Mouse (Mus musculus) thymus, postnatal 0 days (tissue): ENCODE data around the gene Prss33. TPM values are rescaled to one million over a fixed set of nuclear protein-coding genes. Genes with fewer than 3 reads are reported as not detected.
"Not testable (repeated sequence)": the region's sequence is repeated elsewhere in the genome, so short reads cannot be mapped to it uniquely, and the experiment has no call there.

Experiments used
- DNase-seq: peaks from one replicate; pipeline ENCODE4 v3.0.0-alpha.2; 2015; ENCODE audit warnings: low spot score
- polyA plus RNA-seq: library from polyadenylated mRNA; unstranded; fragments of >200 nt; fragmentation: Nextera tagmentation; extraction: Ambion mirVana; gene quantifications from 2 replicates; pipeline ENCODE4 v1.2.1, GENCODE M21; 2015

Gene Prss33
- polyA plus RNA-seq: 0.40 and 0.48 TPM in 2 replicates

DNA sequence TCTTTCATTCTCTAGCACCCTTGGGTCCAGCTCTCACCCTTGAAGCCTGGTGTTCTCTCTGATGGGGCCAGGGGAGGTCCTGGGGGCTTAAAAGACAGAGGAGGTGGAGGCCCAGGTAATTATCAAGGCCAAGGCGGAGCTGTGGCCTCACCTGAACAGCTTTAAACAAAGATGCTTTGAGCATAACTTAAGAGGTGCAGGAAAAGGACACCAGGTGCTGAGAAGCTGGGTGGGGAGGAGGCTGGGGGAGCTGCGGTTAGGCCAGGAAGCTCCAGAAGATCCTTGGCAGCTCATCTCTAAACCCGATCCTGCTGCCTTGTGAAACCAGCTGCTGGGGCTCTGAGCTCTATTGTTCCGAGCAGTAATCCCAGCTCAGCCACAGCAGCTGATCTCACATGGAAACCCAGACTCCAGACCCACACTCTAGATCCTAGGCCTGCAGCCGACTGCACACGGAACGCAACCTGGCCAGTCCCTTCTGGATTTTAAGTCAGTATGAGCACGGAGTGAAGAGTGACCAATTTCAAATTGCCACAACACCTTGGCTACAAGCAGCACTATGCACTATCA is at the start of gene Prss33:
Gene Prss33 (minus strand): TSS at position 51 of the 570 bp plus-strand sequence.
- DNase-seq: no peak

DNA sequence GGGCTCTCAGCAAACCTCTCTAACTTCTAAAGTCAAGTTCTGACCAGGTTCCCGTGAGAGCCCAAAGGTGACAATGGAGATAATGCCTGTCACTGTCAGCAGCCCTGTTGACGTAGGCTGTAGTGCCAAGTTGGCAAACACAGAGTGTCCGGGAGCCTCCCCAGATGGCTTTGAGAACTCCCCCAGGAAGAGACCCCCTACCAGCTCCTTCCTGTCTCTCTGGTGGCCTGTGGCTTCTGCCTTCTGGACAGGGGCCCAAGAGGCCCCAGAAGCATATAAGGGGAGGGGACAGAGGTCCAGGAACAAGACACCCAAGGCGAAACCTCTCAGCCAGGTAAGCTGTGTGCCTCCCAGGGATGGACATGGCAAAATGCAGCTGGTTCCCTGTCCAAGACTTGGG is 44.7 kb upstream of the Prss33 start, which contains the start of the genes Dcpp1 and Dcpp2:
Gene Dcpp1 (plus strand): TSS at position 301 of the 400 bp plus-strand sequence.
Gene Dcpp2 (plus strand): TSS at position 305 of the 400 bp plus-strand sequence.
- DNase-seq: not testable (repeated sequence)

DNA sequence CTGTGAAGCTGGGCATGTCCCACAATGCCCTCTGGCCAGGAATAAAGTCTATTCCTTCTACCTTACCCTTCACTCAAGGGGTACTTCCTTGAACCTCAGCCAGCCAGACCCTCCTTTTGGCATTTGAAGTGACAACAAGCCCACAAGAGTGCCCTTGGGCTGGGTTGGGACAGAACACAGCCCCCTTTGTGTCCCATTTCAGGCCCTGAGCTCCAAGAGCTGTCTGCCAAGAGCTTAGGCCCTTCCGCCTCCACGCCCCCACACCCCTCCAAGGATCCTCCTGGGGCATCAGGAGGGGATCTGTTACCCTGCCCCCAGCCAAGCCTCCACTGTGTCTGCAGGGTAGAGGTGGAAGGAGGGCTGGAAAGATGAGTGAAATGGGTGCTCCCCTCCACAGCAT is 41.3 kb upstream of the Prss33 start:
- no peak for DNase-seq

DNA sequence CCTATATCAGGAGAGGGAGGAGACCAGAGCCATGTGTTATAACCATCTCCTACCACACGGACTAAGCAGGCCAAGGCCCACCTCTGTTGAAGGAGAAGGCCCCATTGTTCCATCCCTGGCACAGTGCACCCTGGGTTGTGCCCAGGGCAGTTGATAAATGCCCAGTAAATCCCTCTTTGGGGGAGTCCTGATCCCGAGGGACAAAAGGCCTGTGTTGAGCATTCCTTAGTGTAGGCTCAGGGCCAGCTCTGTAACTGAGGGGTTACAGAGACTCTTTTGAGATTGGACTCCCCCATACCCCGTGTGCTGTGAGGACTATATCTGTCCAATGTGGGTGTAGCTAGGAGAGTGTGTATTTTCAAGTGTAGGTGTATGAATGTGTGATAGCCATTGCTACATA is 40.9 kb upstream of the Prss33 start:
- no peak for DNase-seq

DNA sequence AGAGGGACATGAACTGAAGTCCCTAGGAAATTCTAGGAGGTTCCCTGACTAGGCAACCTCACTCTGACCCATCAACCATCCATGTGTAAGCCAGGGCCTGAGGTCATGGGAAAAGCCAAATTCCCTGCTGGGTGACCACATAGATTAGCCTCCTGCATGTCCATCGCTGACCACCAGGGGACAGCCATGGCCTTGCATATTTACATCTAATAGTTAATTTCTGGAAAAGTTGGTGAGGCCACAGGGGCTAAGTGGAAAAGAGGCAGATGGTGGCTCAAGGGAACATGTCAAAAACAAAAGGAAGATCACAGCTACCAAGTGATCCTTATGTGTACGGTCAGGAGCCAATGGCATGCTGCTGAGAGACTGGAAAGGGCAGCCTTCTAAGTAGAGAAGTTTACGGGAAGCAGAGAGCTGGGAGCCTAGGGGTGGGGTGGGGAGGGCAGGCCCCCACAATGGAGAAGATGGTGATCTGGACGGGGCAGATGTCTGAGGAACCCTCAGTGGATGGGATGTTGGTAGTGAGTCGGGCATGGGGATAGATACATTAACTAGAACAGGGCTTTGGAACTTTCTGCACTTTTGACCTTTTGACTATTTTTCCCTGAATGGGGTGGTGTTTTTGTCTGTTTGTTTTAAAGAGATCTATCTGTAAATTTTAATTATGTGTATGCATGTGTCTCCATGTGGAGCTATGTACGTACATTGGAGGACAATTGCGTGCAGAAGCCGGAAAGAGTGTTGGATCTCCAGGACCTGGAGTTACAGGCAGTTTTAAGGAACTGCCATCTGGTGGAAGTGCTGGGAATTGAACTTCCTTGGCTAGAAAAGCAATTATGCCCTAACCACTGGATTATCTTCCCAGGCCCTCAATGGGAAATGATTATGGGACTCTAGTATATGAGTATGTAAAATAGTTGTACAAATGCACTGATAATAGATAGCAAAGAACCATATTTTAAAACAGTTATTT is 38.3 kb upstream of the Prss33 start:
- DNase-seq: no peak

DNA sequence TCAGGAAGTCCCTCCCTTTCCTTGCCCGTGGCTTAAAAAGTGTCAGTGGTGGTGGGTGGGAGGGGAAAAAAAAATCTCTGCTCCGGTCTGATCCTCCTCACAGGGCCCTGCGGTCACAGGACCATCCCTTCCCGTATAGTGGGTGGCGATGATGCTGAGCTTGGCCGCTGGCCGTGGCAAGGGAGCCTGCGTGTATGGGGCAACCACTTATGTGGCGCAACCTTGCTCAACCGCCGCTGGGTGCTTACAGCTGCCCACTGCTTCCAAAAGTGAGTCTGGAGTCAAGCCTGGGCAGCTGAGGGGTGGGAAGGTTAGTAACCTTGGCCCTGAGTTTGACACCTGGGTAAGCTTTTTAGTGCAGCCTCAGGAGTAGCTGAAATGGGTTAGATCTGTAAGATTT is 32.7 kb upstream of the Prss33 start:
- no peak for DNase-seq

DNA sequence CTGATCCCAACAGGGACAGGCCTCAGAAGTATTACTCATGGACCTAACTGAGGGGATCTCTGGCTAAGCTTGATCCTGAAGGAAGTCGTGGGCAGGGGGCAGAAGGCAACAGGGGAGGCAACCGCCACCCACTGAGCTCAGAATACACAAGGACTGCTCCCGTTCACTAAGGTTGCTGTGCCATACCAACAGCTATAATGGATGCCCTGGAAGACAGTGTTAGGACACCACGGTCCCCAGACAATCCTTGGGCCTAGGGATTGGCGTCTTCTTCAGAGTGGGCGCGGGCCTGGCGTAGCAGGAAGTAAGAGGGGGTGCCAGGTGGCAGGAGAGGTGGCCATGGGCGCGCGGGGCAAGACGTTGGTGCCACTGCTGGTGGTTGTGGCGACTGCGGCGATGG is 31.9 kb upstream of the Prss33 start, which contains the start of gene Prss21:
Gene Prss21 (plus strand): TSS at position 301 of the 400 bp plus-strand sequence.
- DNase-seq: no peak

DNA sequence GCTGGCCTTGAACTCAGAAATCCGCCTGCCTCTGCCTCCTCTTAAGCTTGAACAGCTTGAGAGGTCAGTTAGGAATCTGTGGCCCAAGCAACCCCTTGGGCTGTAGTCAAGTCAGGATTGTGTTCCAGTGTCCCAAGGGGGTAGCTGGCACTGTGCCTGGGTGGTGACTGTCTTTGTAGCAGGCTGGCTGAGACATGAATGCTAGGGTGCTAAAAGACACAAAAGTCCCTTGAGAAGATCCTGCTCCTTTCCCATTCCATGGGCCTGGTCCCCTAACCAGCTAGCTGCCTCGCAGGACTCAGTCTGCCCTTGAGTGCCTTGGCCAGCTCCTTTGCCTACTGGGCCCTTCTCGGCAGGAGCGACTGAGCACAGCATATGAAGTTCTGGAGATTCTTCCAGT is 27.1 kb upstream of the Prss33 start:
- DNase-seq: no peak

DNA sequence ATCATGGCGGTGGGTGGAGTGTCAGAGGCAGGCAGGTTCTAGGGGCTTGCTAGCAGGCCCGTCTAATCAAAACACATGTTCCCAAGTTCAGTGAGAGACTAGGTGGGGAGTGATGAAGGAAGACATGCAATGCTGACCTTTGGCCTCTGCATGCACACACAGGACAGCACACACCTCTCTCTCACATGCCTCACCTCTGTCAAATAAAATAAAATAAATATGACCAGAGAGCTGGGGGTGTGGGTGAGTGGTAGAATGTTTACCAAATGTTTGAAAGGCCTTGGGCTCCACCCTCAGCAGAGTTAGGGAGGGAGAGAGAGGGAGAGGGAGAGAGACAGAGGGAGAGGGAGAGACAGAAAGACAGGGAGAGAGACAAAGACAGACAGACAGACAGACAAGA is 22.1 kb upstream of the Prss33 start:
- DNase-seq: no peak

DNA sequence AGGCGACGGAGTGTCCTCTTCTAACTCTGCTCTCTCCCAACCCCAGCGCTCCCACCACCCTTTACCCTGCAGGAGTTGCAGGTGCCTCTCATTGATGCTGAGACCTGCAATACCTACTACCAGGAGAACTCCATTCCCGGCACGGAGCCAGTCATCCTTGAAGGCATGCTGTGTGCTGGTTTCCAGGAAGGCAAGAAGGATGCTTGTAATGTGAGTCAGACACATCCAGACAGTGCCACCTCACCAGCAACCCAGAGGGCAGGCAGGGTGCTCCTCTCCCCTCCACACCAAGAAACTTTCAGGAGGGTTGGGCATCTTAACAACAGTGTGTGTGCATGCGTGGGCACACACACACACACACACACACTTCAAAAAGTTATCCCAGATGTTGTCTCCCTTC is 21.3 kb upstream of the Prss33 start:
- no peak for DNase-seq

DNA sequence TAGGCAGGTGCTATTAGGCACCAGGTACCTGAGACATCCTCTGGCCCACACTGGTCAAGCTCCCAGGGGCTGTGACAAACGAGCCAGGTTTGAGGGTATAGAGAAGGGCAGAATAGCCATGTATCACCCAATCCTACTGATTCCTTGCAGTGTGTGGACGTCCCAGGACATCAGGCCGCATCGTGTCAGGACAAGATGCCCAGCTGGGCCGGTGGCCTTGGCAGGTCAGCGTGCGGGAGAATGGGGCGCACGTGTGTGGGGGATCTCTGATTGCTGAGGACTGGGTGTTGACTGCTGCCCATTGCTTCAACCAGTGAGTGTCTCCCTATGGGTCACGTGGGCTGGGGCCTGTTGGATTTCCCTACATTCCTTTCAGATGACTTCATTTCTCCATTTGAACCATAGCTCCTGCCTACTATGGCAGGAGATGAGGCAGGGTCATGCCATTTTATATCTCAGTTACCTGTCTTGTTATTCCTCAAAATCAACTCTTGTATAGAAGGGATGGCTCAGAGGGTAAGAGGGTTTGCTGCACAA is 18.4 kb upstream of the Prss33 start:
- DNase-seq: no peak

DNA sequence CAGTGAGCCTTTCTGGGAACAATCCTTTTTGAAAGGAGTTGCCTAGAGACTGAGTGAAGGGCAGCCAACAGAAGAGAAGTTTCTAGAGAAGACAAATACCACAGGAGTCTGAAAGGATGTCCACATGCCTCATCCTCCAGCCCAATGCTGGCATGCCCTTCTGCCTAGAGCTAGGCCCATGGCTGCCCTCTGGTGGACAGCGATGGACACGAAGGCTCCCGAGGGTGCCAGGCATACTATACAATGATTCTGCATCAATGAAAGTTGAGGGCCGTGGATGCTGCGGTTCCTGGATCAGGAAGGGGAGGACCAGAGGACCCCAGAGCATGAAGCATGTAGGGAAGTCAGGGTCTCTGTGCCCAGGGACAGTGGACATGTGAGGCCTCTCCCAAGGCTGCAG is 17.4 kb upstream of the Prss33 start:
- peak; percentile 61 for DNase-seq

DNA sequence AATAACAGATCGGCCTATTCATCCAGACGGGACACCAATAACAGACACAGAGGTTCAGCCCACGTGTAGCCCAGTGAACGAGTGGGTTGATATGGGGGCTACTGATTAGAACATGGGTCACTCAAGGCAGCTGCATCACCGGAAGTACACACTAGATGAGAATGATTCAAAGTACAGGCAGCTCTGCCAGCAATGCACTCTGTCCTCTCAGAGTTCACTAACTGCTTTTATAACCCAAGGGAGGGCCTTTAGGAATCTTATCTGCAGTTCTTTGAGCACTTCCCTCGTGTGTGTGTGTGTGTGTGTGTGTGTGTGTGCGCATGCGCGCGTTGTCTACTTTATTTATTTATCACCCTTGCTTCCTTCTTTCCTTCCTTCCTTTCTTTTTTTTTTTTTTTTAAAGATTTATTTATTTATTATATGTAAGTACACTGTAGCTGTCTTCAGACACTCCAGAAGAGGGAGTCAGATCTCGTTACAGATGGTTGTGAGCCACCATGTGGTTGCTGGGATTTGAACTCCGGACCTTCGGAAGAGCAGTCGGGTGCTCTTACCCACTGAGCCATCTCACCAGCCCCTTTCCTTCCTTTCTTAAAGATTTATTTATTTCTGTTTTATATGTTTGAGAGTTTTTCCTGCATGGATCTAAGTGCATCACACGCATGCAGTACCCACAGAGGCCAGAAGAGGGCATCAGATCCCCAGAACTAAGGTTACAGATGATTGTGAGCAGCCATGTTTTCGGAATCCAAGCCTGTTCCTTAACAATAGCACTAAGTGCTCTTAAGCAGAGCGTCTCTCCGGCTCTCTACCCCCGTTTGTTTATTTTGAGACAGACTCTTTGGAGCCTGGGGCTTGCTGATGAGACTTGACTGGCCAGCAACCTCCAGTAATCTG is 15.2 kb upstream of the Prss33 start:
- peak; percentile 65 for DNase-seq

DNA sequence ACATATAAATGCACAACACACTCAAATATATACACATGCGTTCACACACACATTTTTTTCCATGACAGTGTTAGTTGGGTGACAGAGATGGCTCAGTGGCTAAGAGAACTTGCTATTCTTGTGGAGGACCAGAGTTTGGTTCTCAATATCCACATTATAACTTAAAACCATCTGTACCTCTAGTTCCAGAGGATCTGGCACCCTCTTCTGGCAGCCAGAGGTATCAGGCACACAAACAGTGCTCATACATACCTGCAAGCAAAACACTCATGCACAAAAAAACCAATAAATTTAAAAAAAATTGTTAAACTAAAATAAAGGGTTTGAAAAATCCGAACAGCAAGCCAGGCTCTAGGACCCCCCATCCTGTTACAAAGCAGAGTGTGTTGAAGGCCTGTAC is 14.2 kb upstream of the Prss33 start:
- no peak for DNase-seq

DNA sequence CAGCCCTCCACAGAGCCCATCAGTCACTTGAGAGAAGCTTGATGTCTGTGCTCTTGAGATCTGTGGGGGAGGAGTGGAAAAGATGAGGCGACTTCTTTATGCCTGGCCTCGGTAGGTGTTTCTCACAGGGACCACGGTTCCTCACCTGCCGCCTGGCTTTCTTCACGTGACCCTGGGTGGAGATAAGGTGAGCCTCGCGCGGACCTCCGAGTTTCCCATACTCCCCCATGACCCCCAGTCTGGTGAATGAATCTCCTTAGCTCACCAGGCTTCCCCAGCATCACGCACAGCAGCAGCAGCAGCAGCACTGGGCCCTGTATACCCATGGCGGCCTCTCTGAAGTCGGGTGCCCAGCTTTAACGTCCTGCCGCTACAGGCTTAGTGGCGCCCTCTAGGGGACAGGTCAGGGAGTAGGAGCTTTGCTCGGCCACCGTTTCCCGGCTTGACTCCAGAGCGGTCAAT is 8.0 kb upstream of the Prss33 start, which contains the start of the genes Prss32 and Prss41:
Gene Prss32 (plus strand): TSS at position 44 of the 462 bp plus-strand sequence.
Gene Prss41 (minus strand): TSS at position 361 of the 462 bp plus-strand sequence.
- DNase-seq: peak; percentile 62

DNA sequence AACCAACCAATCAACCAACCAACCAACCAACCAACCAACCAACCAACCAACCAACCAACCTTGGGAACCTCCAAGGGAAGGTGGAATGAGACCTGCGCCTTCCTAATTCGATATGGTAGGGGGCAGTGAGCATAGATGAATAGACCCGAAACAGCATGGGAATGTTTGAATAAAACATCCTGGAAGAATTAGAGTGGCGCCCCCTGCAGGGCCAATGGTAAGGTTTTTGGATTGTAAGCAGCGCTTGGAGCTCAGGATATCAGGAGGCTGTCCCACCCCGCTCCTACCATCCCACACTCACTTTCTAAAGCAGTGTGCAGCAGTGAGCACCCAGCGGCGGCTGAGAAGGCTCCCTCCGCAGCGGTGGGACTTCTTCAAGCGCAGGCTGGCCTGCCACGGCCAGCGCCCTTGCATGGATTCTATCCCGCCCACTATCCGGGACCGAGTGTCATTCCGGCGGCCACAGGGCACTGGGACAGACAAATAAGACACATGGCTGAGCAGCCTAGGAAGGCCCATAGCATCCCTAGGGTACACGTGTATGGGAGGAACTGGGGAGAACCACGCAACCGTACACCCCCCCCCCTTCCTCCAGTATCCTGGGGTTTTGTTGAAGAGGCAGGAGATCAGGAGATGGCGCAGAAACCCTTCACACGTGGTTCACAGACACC is 7.4 kb upstream of the Prss33 start:
- DNase-seq: no peak

DNA sequence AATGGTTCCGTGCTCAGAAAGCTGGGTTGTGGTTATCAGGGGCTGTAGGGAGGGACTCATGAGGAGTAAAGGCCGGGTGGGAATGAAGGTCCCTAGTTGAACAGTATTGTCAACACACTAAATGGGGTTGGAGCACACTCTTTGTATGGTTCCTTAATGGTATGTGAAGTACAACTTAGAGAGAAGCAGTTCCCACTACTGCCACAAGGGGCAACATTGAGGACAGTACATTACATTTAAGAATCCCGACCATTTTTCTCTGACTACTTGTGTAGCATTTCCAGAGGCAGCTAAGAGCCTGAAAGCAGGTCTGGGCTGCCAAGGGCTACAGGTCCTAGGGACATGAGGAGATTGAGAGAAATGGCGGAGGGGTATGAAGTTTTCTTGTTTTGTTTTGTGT is 5.3 kb upstream of the Prss33 start:
- DNase-seq: peak; percentile 77

DNA sequence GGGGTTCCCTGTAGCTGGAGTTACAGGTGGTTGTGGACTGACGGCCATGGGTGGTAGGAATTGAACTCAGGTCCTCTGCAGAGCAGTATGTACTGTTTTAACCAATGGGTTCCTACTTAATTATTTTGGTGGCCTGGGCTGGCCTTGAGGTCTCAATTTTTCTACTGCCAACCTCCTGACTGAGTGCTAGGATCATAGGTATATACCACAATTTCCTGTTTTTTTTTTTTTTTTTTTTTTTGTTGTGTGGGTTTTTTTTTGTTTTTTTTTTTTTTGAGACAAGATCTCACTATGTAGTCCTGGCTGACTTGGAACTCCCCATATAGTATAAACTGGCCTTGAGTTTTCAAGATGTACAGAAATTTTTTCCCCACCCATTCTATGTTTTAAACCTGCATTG is 4.7 kb downstream of the Prss33 start:
- DNase-seq: no peak

DNA sequence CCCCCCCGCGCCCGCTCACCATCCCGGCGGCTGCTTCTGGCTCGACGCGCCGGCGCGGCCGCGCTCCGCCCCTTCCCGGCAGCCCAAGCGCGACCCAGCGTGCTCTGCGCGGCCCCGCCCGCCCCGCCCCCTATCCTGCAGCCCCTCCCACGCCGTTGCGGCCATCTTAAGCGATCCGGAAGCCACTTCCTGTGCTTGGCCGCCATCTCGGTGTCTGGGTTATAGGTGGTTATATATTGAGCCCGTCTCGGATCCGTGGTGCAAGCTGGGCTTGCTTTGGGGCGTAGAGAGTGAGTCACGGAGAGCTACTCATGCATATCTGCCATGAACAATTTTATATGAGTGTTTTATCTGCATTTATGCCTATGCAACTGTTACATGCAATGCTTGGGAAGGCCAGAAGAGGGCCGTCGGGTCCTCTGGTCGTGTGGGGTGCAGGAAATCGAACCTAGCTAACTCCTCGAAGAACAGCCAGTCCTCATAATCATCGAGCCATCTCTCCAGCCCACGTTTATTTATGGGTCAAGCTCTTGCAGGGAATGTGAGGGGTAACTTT is 6.7 kb downstream of the Prss33 start, which contains the start of gene Elob:
Gene Elob (minus strand): TSS at position 73 of the 556 bp plus-strand sequence.
- peak; percentile 93 for DNase-seq
